In genomic region chr5:113081439-113081838, GRCm38 (mm10) we compare ENCODE assay signal across 8 mouse cellular contexts. TPM values are rescaled to one million over a fixed set of nuclear protein-coding genes. Genes with fewer than 3 reads are reported as not detected.
DNase-seq lines count a peak whose midpoint lies in the region; ATAC-seq and TF ChIP-seq lines count a peak whose summit lies in the region.
"Had no signal": no experiment of that assay in that cellular context is flagged by ENCODE, and none has a peak within 500 bp of the region (broad histone marks: within the 10 kb centered on the region; RNA-seq: fewer than 3 reads in every experiment).

Gene Crybb3 (minus strand): TSS chr5:113081584.

- no peak for TF ChIP-seq CTCF in lung, embryonic 14.5 days (IDR thresholded peaks at IDR 0.05; ENCODE audit: low read depth)
- TF ChIP-seq CTCF in cerebellum, adult 2 months (IDR thresholded peaks at IDR 0.05; ENCODE audit: borderline replicate concordance, insufficient read depth, low read depth, low read length): no peak
- no peak for TF ChIP-seq CTCF in small intestine, adult 2 months (IDR thresholded peaks at IDR 0.05; ENCODE audit: extremely low read depth, insufficient read length, insufficient replicate concordance, low read depth, low read length)

- ATAC-seq in lung, embryonic 14.5 days (ENCODE audit: insufficient read depth): no peak
- no peak for ATAC-seq in heart, embryonic 11.5 days (replicated peaks; ENCODE audit: insufficient number of reproducible peaks, low FRiP score, low TSS enrichment)
- no peak for ATAC-seq in monocyte, adult 5-6 weeks (replicated peaks; ENCODE audit: insufficient number of reproducible peaks, low FRiP score, low TSS enrichment, poor library complexity, severe bottlenecking)

- peak; percentile 33 for DNase-seq in lung, embryonic 14.5 days
- DNase-seq in lung, postnatal 36 days: no peak
- peak; percentile 87 to 93 for DNase-seq in cerebellum, adult 2 months
- DNase-seq in layer of hippocampus, postnatal 36 days: no peak
- DNase-seq: lung, adult 18-20 months had no signal

- H3K27me3 ChIP-seq in lung, embryonic 14.5 days (ENCODE audit: insufficient read depth, low read length): no peaks in the 10 kb centered on the region
- no peaks in the 10 kb centered on the region for H3K27me3 ChIP-seq in cerebellum, adult 2 months (ENCODE audit: control insufficient read depth, insufficient read depth, low read length)
- H3K27me3 ChIP-seq in heart, embryonic 11.5 days (ENCODE audit: control insufficient read depth, insufficient read depth, low read length): peaks cover 4% of the 10 kb centered on the region; the same call in 1 of the 2 replicates
- H3K27me3 ChIP-seq in small intestine, adult 2 months (ENCODE audit: control insufficient read depth, insufficient read depth, low read length): no peaks in the 10 kb centered on the region

- no peaks in the 10 kb centered on the region; the same call in 1 of the 2 replicates for H3K4me1 ChIP-seq in lung, embryonic 14.5 days (ENCODE audit: insufficient read depth)
- peaks cover 32% of the 10 kb centered on the region for H3K4me1 ChIP-seq in cerebellum, adult 2 months (ENCODE audit: control insufficient read depth, insufficient read depth, low read length)
- H3K4me1 ChIP-seq in heart, embryonic 11.5 days (ENCODE audit: control insufficient read depth, insufficient read depth, low read length): peaks cover 4% of the 10 kb centered on the region; the same call in 1 of the 2 replicates
- H3K4me1 ChIP-seq in small intestine, adult 2 months (ENCODE audit: control insufficient read depth, insufficient read depth, insufficient read length, low read length): no peaks in the 10 kb centered on the region

- H3K4me2 ChIP-seq in lung, embryonic 14.5 days: no peak within 1 kb of the TSS
- H3K4me2 ChIP-seq in heart, embryonic 11.5 days: no peak within 1 kb of the TSS

- H3K4me3 ChIP-seq in lung, embryonic 14.5 days (ENCODE audit: low read depth, low read length): no peak within 1 kb of the TSS
- no peak within 1 kb of the TSS for H3K4me3 ChIP-seq in cerebellum, adult 2 months (replicated peaks; ENCODE audit: insufficient read depth, low read depth, low read length)
- H3K4me3 ChIP-seq in heart, embryonic 11.5 days (ENCODE audit: low read depth, low read length): no peak within 1 kb of the TSS
- H3K4me3 ChIP-seq in small intestine, adult 2 months (ENCODE audit: low read depth, low read length): no peak within 1 kb of the TSS

- no peak for TF ChIP-seq POLR2A in cerebellum, adult 2 months (IDR thresholded peaks at IDR 0.05; ENCODE audit: borderline replicate concordance, insufficient read depth, low read length)
- no peak for TF ChIP-seq POLR2A in small intestine, adult 2 months (IDR thresholded peaks at IDR 0.05; ENCODE audit: low read depth, low read length)

- H3K9me3 ChIP-seq in lung, embryonic 14.5 days (ENCODE audit: low read depth, low read length): no peaks in the 10 kb centered on the region
- H3K9me3 ChIP-seq in heart, embryonic 11.5 days (replicated peaks; ENCODE audit: control insufficient read depth, low read length): no peaks in the 10 kb centered on the region

- no peaks in the 10 kb centered on the region for H3K36me3 ChIP-seq in lung, embryonic 14.5 days (ENCODE audit: insufficient read depth)
- H3K36me3 ChIP-seq in heart, embryonic 11.5 days (ENCODE audit: control insufficient read depth, insufficient read depth, low read length): no peaks in the 10 kb centered on the region
- H3K36me3 ChIP-seq in small intestine, adult 2 months (ENCODE audit: control insufficient read depth, insufficient read depth, low read length): no peaks in the 10 kb centered on the region

- H3K27ac ChIP-seq in lung, embryonic 14.5 days (ENCODE audit: low read depth): no peak within 1 kb of the TSS
- peak within 1 kb of the TSS; percentile 15; the same call in 1 of the 2 replicates for H3K27ac ChIP-seq in cerebellum, adult 2 months (ENCODE audit: insufficient read depth, low read length)
- H3K27ac ChIP-seq in heart, embryonic 11.5 days (ENCODE audit: low read depth, low read length): no peak within 1 kb of the TSS
- no peak within 1 kb of the TSS for H3K27ac ChIP-seq in small intestine, adult 2 months (ENCODE audit: insufficient read depth, low read depth, low read length)

- H3K9ac ChIP-seq in lung, embryonic 14.5 days: no peak within 1 kb of the TSS
- 0 out of 2 replicates have a peak within 1 kb of the TSS, but pooled peaks have one; percentile 44 for H3K9ac ChIP-seq in heart, embryonic 11.5 days (ENCODE audit: low read depth, low read length)

- WGBS in lung, embryonic 14.5 days: 73% methylated on average over 8 of the region's 8 CpGs
- 4% methylated on average over 8 of the region's 8 CpGs for WGBS in cerebellum, adult 2 months
- 73% methylated on average over 8 of the region's 8 CpGs for WGBS in heart, embryonic 11.5 days (ENCODE audit: insufficient replicate concordance)
- 48% methylated on average over 8 of the region's 8 CpGs for WGBS in small intestine, adult 2 months

RNA-seq across cellular contexts. Expression of gene Crybb3, which starts in this region (rescaled TPM):
- 0.46 and 1.1 TPM in 2 replicates for polyA plus RNA-seq in lung, embryonic 14.5 days (2014; fragmentation: Nextera tagmentation; extraction: Ambion mirVana)
- 1.7 and 3.2 TPM in 2 replicates for polyA plus RNA-seq in cerebellum, adult 2 months (2012; rRNA removed)
- 0.56 and 0.77 TPM in 2 replicates for polyA plus RNA-seq in heart, embryonic 11.5 days (2014; fragmentation: Nextera tagmentation; extraction: Ambion mirVana)
- polyA plus RNA-seq in small intestine, adult 2 months (2012; rRNA removed): 2.7 and 21.0 TPM in 2 replicates
- 1 to 10 TPM; 1.6 to 3.3 TPM for total RNA-seq in layer of hippocampus, postnatal 36 days (2021)
- total RNA-seq in monocyte, adult 5-6 weeks (2017): not detected in 3 replicates

Comparison
In these comparisons a context has a peak if more than half of its experiments do, and no peak if none do; other contexts are left out.
1. DNase-seq: peak in lung, embryonic 14.5 days (single experiment) and cerebellum, adult 2 months (2 of 2); none in lung, postnatal 36 days (single experiment) and layer of hippocampus, postnatal 36 days (0 of 2).